Mouse (Mus musculus) limb, embryonic 15.5 days (tissue): ENCODE measurements around the gene Gcm1. TPM values are rescaled to one million over a fixed set of nuclear protein-coding genes. Genes with fewer than 3 reads are reported as not detected.

Experiments
- ATAC-seq: fragments of 200-750 bp; cut with Nextera tagmentation; 2 replicates; pipeline ENCODE4 v1.8.0; 2017; ENCODE audit warnings: low read depth, moderate TSS enrichment; ENCODE audit not compliant: insufficient number of reproducible peaks, low FRiP score, low TSS enrichment
- H3K27ac ChIP-seq: fragments of 300-500 bp; sonication (generic); 2 replicates; pipeline ENCODE4 v1.5.1; 2015; ENCODE audit warnings: moderate library complexity, mild to moderate bottlenecking, inconsistent platforms
- H3K27me3 ChIP-seq: fragments of 300-500 bp; sonication (generic); 2 replicates; pipeline ENCODE4 v1.6.1; 2015; ENCODE audit warnings: inconsistent platforms
- H3K36me3 ChIP-seq: fragments of 300-500 bp; sonication (generic); 2 replicates; pipeline ENCODE4 v1.6.1; 2015; ENCODE audit warnings: inconsistent platforms
- H3K4me1 ChIP-seq: fragments of 300-500 bp; sonication (generic); 2 replicates; pipeline ENCODE4 v1.6.1; 2015; ENCODE audit warnings: inconsistent platforms
- H3K4me2 ChIP-seq: fragments of 300-500 bp; sonication (generic); 2 replicates; pipeline ENCODE4 v1.6.1; 2015; ENCODE audit warnings: mild to moderate bottlenecking, inconsistent platforms
- H3K4me3 ChIP-seq: fragments of 300-500 bp; sonication (generic); 2 replicates; pipeline ENCODE4 v1.5.1; 2015; ENCODE audit warnings: mild to moderate bottlenecking, inconsistent platforms
- H3K9ac ChIP-seq: fragments of 300-500 bp; sonication (generic); 2 replicates; pipeline ENCODE4 v1.6.1; 2015; ENCODE audit warnings: inconsistent platforms
- H3K9me3 ChIP-seq: fragments of 300-500 bp; sonication (generic); 2 replicates; pipeline ENCODE4 v1.6.1; 2016; ENCODE audit warnings: inconsistent platforms
- WGBS: fragments of 180-500 bp; shearing (Covaris S2); methylation state at CpG from one replicate; pipeline ENCODE4 v1.1.7; 2015; 5-methylcytosine and 5-hydroxymethylcytosine counted together
- polyA plus RNA-seq: library from polyadenylated mRNA; unstranded; fragments of >200 nt; fragmentation: Nextera tagmentation; extraction: Ambion mirVana; gene quantifications from 2 replicates; pipeline ENCODE4 v1.2.1, GENCODE M21; 2015

The Gcm1 gene
- polyA plus RNA-seq, 1 experiment from 2014 or later: not detected

DNA sequence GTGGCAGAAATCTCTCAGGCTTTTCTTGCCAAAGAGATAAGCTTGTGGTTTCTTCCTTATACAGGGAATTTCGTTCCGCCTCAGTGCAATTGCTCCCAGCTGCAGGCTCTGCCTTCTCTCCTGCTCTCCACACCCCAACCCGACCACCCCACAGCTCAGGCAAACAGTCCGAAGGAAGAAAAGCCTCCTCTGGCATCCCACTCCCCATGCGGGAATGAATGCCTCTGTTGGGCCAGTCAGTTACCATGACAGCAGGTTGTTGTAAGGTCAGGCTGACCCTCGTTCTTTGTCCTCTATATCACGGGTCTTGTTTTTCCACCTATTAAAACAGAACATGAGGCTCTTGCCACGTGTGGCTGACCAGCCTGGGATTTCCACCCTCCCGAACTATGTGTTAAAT lies 30.5 kb upstream of the Gcm1 start:
- Histone ChIP-seq H3K9me3 (no peaks in the 10 kb centered on the region), H3K27me3 (no peaks in the 10 kb centered on the region), H3K4me3 (no peak overlapping the region), H3K4me1 (peaks cover 5% of the 10 kb centered on the region; the same call in 1 of the 2 replicates), H3K27ac (no peak overlapping the region), H3K4me2 (no peak overlapping the region), H3K9ac (no peak overlapping the region), H3K36me3 (no peaks in the 10 kb centered on the region)
- WGBS: 34% methylated on average over 9 of the region's 9 CpGs
- ATAC-seq: no peak

DNA sequence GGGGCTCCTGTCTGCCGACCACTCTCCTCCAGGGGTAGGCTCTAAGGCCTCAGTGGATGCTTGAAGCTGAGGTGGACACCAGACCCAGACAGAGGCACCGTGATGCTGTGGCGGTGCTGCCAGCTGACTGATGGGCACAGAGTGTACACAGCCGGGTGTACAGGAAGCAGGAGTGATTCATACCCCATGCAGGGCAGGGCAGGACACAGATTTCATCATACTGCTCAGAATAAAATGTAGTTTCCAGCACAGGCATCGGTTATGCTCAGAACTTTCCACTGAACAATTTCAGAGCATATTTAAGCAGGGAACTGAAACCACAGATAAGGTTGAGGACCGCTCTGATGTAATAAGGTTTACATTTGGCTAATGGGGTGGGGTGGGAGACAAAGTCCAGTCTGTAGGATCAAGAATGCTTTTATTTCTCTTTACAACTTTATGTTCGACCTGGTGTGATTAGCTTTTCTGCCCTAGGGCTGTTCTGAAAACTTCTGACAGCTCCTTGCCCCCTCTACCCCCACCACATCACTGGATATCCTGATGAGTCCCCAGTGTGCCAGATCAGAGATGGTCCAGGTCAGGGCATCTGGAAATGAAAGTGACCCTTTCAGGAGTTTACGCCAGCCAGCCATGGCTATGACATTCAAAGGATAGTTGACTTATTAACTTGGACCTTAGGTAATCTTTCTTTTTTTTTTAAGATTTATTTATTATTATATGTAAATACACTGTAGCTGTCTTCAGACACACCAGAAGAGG lies 29.4 kb upstream of the Gcm1 start:
- Histone ChIP-seq H3K9ac (no peak overlapping the region), H3K27me3 (no peaks in the 10 kb centered on the region), H3K4me3 (no peak overlapping the region), H3K9me3 (no peaks in the 10 kb centered on the region), H3K27ac (no peak overlapping the region), H3K36me3 (no peaks in the 10 kb centered on the region), H3K4me1 (peaks cover 5% of the 10 kb centered on the region; the same call in 1 of the 2 replicates), H3K4me2 (no peak overlapping the region)
- no peak for ATAC-seq
- 62% methylated on average over 8 of the region's 8 CpGs for WGBS

DNA sequence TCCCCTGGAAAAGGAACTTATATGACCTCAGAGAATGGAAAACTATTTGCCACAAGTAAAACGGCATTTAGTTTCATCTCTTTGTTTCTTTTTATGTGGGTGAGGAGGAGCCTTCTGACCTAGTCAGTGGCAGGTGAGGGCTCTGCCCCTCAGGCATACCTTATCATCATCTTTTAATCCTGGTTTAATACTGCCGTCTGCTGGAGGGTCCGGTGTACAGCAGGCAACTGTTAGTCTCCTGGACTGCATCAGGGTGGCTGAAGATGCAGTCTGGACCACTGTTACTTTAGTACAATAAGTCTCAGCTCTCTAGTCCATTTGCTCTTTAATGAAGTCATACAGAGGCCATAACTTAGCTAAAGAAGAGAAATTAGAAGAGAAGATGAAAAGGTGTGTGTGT lies 26.9 kb upstream of the Gcm1 start:
- Histone ChIP-seq H3K4me2 (no peak overlapping the region), H3K9me3 (no peaks in the 10 kb centered on the region), H3K4me1 (peaks cover 5% of the 10 kb centered on the region; the same call in 1 of the 2 replicates), H3K36me3 (no peaks in the 10 kb centered on the region), H3K4me3 (no peak overlapping the region), H3K27me3 (no peaks in the 10 kb centered on the region), H3K9ac (no peak overlapping the region), H3K27ac (no peak overlapping the region)
- 16% methylated on average over 3 of the region's 3 CpGs for WGBS
- no peak for ATAC-seq

DNA sequence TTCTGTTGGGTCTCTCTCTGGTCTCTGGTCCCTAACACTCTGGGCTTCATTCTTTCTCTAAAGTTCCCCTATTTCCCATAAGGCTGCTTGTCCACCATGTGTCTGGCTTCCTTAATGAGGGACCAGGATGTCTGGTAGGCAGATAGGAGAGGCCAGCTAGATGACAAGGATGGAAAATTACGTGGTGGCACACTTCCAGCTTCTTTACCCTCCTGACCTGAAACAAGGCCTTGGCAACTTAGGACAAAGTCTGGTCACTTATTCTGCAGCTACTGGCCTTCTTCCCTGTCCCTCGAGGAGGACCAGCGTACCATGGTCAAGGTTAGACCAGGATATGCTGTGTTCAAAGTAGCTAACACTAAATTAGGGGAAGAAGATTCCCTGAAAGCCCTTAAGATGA lies 24.6 kb upstream of the Gcm1 start:
- Histone ChIP-seq H3K36me3 (no peaks in the 10 kb centered on the region), H3K9ac (no peak overlapping the region), H3K4me2 (no peak overlapping the region), H3K27ac (no peak overlapping the region), H3K9me3 (no peaks in the 10 kb centered on the region), H3K4me3 (no peak overlapping the region), H3K4me1 (peaks cover under 1% of the 10 kb centered on the region; the same call in 1 of the 2 replicates), H3K27me3 (no peaks in the 10 kb centered on the region)
- ATAC-seq: no peak
- 72% methylated on average over 3 of the region's 3 CpGs for WGBS

GRCm38 (mm10) chr9:78030835-78031456 lies 20.8 kb upstream of the Gcm1 start:
- Histone ChIP-seq H3K4me1 (no peaks in the 10 kb centered on the region), H3K9me3 (no peaks in the 10 kb centered on the region), H3K4me3 (no peak overlapping the region), H3K36me3 (no peaks in the 10 kb centered on the region), H3K27ac (no peak overlapping the region), H3K4me2 (no peak overlapping the region), H3K27me3 (no peaks in the 10 kb centered on the region), H3K9ac (no peak overlapping the region)
- ATAC-seq: no peak
- 84% methylated on average over 10 of the region's 10 CpGs for WGBS

DNA sequence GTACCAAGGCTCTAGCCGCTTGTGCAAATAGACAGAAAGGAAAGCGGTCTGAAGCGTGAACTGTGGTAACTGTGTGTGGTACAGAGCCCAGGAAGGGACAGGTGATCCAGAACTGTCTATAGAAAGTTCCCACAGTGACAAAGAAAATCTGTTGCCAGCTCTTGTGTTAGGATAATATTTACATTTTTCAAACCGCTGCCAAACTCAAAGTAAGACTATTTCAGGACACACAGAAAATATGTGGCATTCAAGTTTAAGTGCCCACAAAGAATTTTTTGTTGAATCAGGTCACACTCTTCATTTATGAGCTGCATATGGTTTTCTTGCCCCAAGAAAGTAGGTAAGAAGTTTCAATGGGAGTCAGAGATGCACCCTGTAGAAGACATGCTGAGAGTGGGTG lies 18.8 kb upstream of the Gcm1 start:
- no peak overlapping the region for H3K4me3 ChIP-seq
- no peak for ATAC-seq
- WGBS: 89% methylated on average over 4 of the region's 4 CpGs
- no peaks in the 10 kb centered on the region for H3K9me3 ChIP-seq
- H3K4me1 ChIP-seq: no peaks in the 10 kb centered on the region
- no peak overlapping the region for H3K27ac ChIP-seq
- no peaks in the 10 kb centered on the region for H3K36me3 ChIP-seq
- H3K27me3 ChIP-seq: no peaks in the 10 kb centered on the region
- no peak overlapping the region for H3K9ac ChIP-seq
- H3K4me2 ChIP-seq: no peak overlapping the region

- Histone ChIP-seq H3K27me3 (no peaks in the 10 kb centered on the region), H3K4me1 (0 out of 2 replicates have a peak, but pooled peaks cover 3% of the 10 kb centered on the region), H3K27ac (no peak overlapping the region), H3K9me3 (no peaks in the 10 kb centered on the region), H3K4me2 (no peak overlapping the region), H3K36me3 (no peaks in the 10 kb centered on the region), H3K9ac (no peak overlapping the region), H3K4me3 (no peak overlapping the region)
- WGBS: 72% methylated on average over 5 of the region's 5 CpGs
- ATAC-seq: no peak
Measured at GRCm38 (mm10) chr9:78035296-78035695, 16.4 kb upstream of the Gcm1 start.

DNA sequence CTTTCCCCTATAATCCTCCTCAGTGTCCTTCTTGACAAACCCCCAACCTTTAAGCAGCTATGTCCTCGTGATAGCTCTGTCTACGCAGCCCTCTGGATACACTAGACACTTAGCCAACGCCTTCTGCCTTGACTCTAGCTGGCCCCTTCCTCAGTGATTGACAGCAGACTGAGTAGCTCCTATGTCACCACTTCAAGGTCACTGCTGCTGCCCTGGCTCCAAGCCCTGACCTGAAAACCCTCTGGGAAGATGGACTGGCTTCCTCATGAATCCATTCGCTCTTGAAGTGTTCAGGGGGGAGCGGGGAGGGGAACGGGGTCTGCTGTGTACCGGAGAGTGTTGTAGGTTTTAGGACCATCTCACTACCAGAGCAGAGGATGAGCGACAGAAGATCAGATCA lies 15.9 kb upstream of the Gcm1 start:
- Histone ChIP-seq H3K4me3 (no peak overlapping the region), H3K4me1 (0 out of 2 replicates have a peak, but pooled peaks cover 3% of the 10 kb centered on the region), H3K36me3 (no peaks in the 10 kb centered on the region), H3K9me3 (no peaks in the 10 kb centered on the region), H3K9ac (no peak overlapping the region), H3K27ac (no peak overlapping the region), H3K4me2 (no peak overlapping the region), H3K27me3 (no peaks in the 10 kb centered on the region)
- WGBS: 87% methylated on average over 8 of the region's 8 CpGs
- ATAC-seq: no peak

DNA sequence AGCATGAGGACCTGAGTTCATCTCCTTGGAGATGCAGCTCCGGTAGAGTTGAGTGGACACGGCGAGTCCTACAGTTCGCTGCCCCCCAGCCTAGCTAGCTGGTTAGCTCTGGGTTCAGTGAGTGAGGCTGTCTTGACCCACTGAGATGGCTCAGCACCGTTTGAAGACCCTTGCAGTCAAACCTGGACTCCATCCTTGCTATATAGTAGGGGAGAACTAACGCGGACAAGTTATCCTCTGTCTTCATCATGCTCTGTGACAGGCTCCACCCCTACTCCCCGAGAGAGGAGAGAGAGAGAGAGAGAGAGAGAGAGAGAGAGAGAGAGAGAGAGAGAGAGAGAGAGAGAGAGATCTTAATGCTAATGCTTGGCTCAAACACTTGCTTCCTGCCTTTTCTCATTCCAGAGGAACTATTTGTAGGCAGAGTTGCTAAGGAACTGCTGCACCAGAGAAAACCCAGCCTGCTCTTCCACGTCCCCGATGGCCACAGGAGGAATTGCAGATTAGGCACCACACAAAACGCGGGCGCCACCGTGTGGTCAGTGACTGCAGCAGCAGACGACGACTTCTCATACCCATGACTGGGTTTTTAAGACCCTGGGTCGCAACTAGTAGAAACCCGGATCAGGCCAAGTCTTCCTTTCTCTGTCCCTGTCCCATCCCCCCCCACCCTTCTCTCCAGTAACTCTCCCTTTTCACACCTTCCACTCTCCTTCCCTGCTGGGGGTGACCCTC lies 12.8 kb upstream of the Gcm1 start:
- Histone ChIP-seq H3K4me1 (0 out of 2 replicates have a peak, but pooled peaks cover 3% of the 10 kb centered on the region), H3K9ac (no peak overlapping the region), H3K4me2 (no peak overlapping the region), H3K9me3 (no peaks in the 10 kb centered on the region), H3K4me3 (no peak overlapping the region), H3K27ac (no peak overlapping the region), H3K27me3 (no peaks in the 10 kb centered on the region), H3K36me3 (no peaks in the 10 kb centered on the region)
- no peak for ATAC-seq
- 38% methylated on average over 18 of the region's 18 CpGs for WGBS

DNA sequence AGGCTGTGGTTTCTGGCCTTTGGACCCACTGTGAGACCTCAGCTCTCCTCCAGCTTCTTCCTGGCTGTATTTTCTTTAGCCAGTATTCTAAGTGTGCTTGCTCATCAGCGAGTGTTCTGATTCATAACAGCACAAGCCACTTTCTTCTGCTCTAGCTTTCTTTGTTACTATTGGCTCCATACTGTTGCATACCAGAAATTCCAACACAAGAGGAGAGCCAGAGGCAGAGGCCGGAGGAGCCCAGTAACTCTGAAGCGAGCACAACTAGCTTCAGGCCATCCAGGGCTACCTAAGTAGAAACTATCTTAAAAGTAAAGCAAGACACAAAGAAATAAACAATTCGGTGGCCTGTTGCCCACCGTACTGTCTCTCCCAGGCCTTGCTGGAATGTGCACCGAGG lies 6.6 kb upstream of the Gcm1 start:
- H3K9me3 ChIP-seq: no peaks in the 10 kb centered on the region
- H3K9ac ChIP-seq: no peak overlapping the region
- peaks cover 6% of the 10 kb centered on the region; the same call in 1 of the 2 replicates for H3K4me1 ChIP-seq
- H3K36me3 ChIP-seq: no peaks in the 10 kb centered on the region
- no peak overlapping the region for H3K4me3 ChIP-seq
- WGBS: 43% methylated on average over 6 of the region's 6 CpGs
- 0 out of 2 replicates have a peak, but pooled peaks have one; percentile 14 for ATAC-seq
- no peak overlapping the region for H3K27ac ChIP-seq
- H3K4me2 ChIP-seq: no peak overlapping the region
- no peaks in the 10 kb centered on the region for H3K27me3 ChIP-seq

- Histone ChIP-seq H3K4me2 (no peak overlapping the region), H3K36me3 (no peaks in the 10 kb centered on the region), H3K27ac (no peak overlapping the region), H3K27me3 (no peaks in the 10 kb centered on the region), H3K9me3 (no peaks in the 10 kb centered on the region), H3K4me1 (peaks cover 6% of the 10 kb centered on the region; the same call in 1 of the 2 replicates), H3K4me3 (no peak overlapping the region; the same call in 1 of the 2 replicates), H3K9ac (no peak overlapping the region)
- WGBS: 61% methylated on average over 20 of the region's 20 CpGs
- ATAC-seq: no peak
Measured at GRCm38 (mm10) chr9:78046755-78047154, 5.0 kb upstream of the Gcm1 start.

GRCm38 (mm10) chr9:78050452-78050970 lies 1.2 kb upstream of the Gcm1 start:
- Histone ChIP-seq H3K9ac (no peak overlapping the region), H3K4me1 (no peaks in the 10 kb centered on the region), H3K27me3 (no peaks in the 10 kb centered on the region), H3K36me3 (no peaks in the 10 kb centered on the region), H3K4me3 (no peak overlapping the region), H3K9me3 (no peaks in the 10 kb centered on the region), H3K27ac (no peak overlapping the region), H3K4me2 (no peak overlapping the region)
- WGBS: 50% methylated on average over 5 of the region's 5 CpGs
- ATAC-seq: no peak
